ENCODE assay signal across 7 mouse cellular contexts in genomic region chr1:179041905-179042337, GRCm38 (mm10).
DNase-seq lines count a peak whose midpoint lies in the region; ATAC-seq and TF ChIP-seq lines count a peak whose summit lies in the region.

No protein-coding gene starts in this region.

- peak; percentile 47 for ATAC-seq in heart, embryonic 13.5 days (ENCODE audit: extremely low read depth, insufficient number of reproducible peaks, low FRiP score, low TSS enrichment)
- peak; percentile 61; the same call in 1 of the 2 replicates for ATAC-seq in stomach, embryonic 15.5 days (ENCODE audit: insufficient read depth, low FRiP score, low read depth)

- H3K4me3 ChIP-seq in cerebellum, adult 2 months (replicated peaks; ENCODE audit: insufficient read depth, low read depth, low read length): no peak overlapping the region
- H3K4me3 ChIP-seq in heart, embryonic 13.5 days: no peak overlapping the region
- H3K4me3 ChIP-seq in stomach, embryonic 15.5 days (replicated peaks): no peak overlapping the region

- H3K9ac ChIP-seq in heart, embryonic 13.5 days: peak overlapping the region; percentile 55
- H3K9ac ChIP-seq in stomach, embryonic 15.5 days: no peak overlapping the region

- intact Hi-C loops in left cerebral cortex, postnatal 25 days (cut with DNase I): no loop called here

- H3K27me3 ChIP-seq in cerebellum, adult 2 months (ENCODE audit: control insufficient read depth, insufficient read depth, low read length): no peaks in the 10 kb centered on the region
- no peaks in the 10 kb centered on the region for H3K27me3 ChIP-seq in heart, embryonic 13.5 days (replicated peaks)
- no peaks in the 10 kb centered on the region for H3K27me3 ChIP-seq in stomach, embryonic 15.5 days (replicated peaks)

- WGBS in cerebellum, adult 2 months: 34% methylated on average over 8 of the region's 8 CpGs
- WGBS in heart, embryonic 13.5 days: 14% methylated on average over 8 of the region's 8 CpGs
- 56% methylated on average over 8 of the region's 8 CpGs for WGBS in stomach, embryonic 15.5 days

- DNase-seq in urinary bladder, postnatal 14 days (ENCODE audit: low spot score): peak; percentile 41
- DNase-seq in urinary bladder, adult 18-20 months (ENCODE audit: low spot score in 2 of 2): no peak
- DNase-seq in cerebellum, adult 2 months: peak; percentile 64 to 71
- peak; percentile 42 to 48 for DNase-seq in left cerebral cortex, postnatal 25 days (ENCODE audit: low spot score in 2 of 2)
- no peak for DNase-seq in natural killer cell, adult 2 months (ENCODE audit: low spot score in 2 of 2)

- no peak for TF ChIP-seq CTCF in cerebellum, adult 2 months (IDR thresholded peaks at IDR 0.05; ENCODE audit: borderline replicate concordance, insufficient read depth, low read depth, low read length)

- no peaks in the 10 kb centered on the region for H3K36me3 ChIP-seq in heart, embryonic 13.5 days
- H3K36me3 ChIP-seq in stomach, embryonic 15.5 days: no peaks in the 10 kb centered on the region

- no peak for TF ChIP-seq POLR2A in cerebellum, adult 2 months (IDR thresholded peaks at IDR 0.05; ENCODE audit: borderline replicate concordance, insufficient read depth, low read length)

- H3K4me1 ChIP-seq in cerebellum, adult 2 months (ENCODE audit: control insufficient read depth, insufficient read depth, low read length): peaks cover 17% of the 10 kb centered on the region
- H3K4me1 ChIP-seq in heart, embryonic 13.5 days: peaks cover 42% of the 10 kb centered on the region
- peaks cover 22% of the 10 kb centered on the region; the same call in 1 of the 2 replicates for H3K4me1 ChIP-seq in stomach, embryonic 15.5 days

- no peaks in the 10 kb centered on the region for H3K9me3 ChIP-seq in heart, embryonic 13.5 days
- H3K9me3 ChIP-seq in stomach, embryonic 15.5 days: no peaks in the 10 kb centered on the region

- no peak overlapping the region for H3K27ac ChIP-seq in cerebellum, adult 2 months (ENCODE audit: insufficient read depth, low read length)
- H3K27ac ChIP-seq in heart, embryonic 13.5 days (replicated peaks): peak overlapping the region; percentile 89
- H3K27ac ChIP-seq in stomach, embryonic 15.5 days: peak overlapping the region; percentile 55

- no peak overlapping the region for H3K4me2 ChIP-seq in heart, embryonic 13.5 days
- no peak overlapping the region for H3K4me2 ChIP-seq in stomach, embryonic 15.5 days

Comparison
In these comparisons a context has a peak if more than half of its experiments do, and no peak if none do; other contexts are left out.
1. DNase-seq: peak in urinary bladder, postnatal 14 days (single experiment), cerebellum, adult 2 months (2 of 2) and left cerebral cortex, postnatal 25 days (2 of 2); none in urinary bladder, adult 18-20 months (0 of 2) and natural killer cell, adult 2 months (0 of 2).